Mouse (Mus musculus) thymus, adult 2 months (tissue): ENCODE results near the gene Tmem245. TPM values are rescaled to one million over a fixed set of nuclear protein-coding genes. Genes with fewer than 3 reads are reported as not detected.

ENCODE experiments used
- DNase-seq: peaks from one replicate; pipeline ENCODE4 v3.0.0; 2021
- H3K27ac ChIP-seq: fragments of 200-500 bp; 2 replicates; pipeline ENCODE4 v1.5.1; 2012; ENCODE audit warnings: low read length, control low read depth; ENCODE audit not compliant: control insufficient read depth, insufficient read depth
- H3K27me3 ChIP-seq: fragments of 200-500 bp; 2 replicates; pipeline ENCODE4 v1.6.1; 2012; ENCODE audit warnings: mild to moderate bottlenecking, low read length, moderate library complexity, mixed read lengths; ENCODE audit not compliant: control insufficient read depth, insufficient read depth
- H3K36me3 ChIP-seq: fragments of 200-500 bp; 2 replicates; pipeline ENCODE4 v1.6.1; 2012; ENCODE audit warnings: mild to moderate bottlenecking, low read length, moderate library complexity; ENCODE audit not compliant: control insufficient read depth, insufficient read depth
- H3K4me1 ChIP-seq: fragments of 200-500 bp; replicated peaks from 2 replicates; pipeline ENCODE4 v1.6.1; 2012; ENCODE audit warnings: low read length; ENCODE audit not compliant: control insufficient read depth, insufficient read depth
- H3K4me3 ChIP-seq: fragments of 200-500 bp; 2 replicates; pipeline ENCODE4 v1.5.1; 2012; ENCODE audit warnings: mild to moderate bottlenecking, low read length, control low read depth, moderate library complexity; ENCODE audit not compliant: control insufficient read depth, insufficient read depth
- CTCF ChIP-seq: fragments of 200-500 bp; IDR thresholded peaks from 2 replicates; pipeline ENCODE4 v1.5.1; 2012; ENCODE audit warnings: mild to moderate bottlenecking, control low read depth, low read length, moderate library complexity, borderline replicate concordance; ENCODE audit not compliant: control insufficient read depth, poor library complexity, insufficient read depth; ENCODE audit errors: extremely low read depth
- POLR2A ChIP-seq: fragments of 200-500 bp; IDR thresholded peaks from 2 replicates; pipeline ENCODE4 v1.6.1; 2012; ENCODE audit warnings: mild to moderate bottlenecking, low read length, control low read depth, moderate library complexity; ENCODE audit not compliant: control insufficient read depth, poor library complexity, insufficient read depth; ENCODE audit errors: extremely low read depth
- WGBS: fragments of 180-500 bp; shearing (Covaris S2); methylation state at CpG from one replicate; pipeline ENCODE4 v1.1.7; 2018; 5-methylcytosine and 5-hydroxymethylcytosine counted together
- polyA plus RNA-seq: library from polyadenylated mRNA; depleted of rRNA; stranded (reverse); fragments of >200 nt; gene quantifications from 2 replicates; pipeline ENCODE4 v1.2.3, GENCODE M21; 2012

Gene Tmem245
- polyA plus RNA-seq, 1 experiment, result 27.2 TPM

- Histone ChIP-seq H3K27me3 (no peaks in the 10 kb centered on the region), H3K4me1 (peaks cover 24% of the 10 kb centered on the region), H3K27ac (no peak overlapping the region; the same call in 1 of the 2 replicates), H3K36me3 (no peaks in the 10 kb centered on the region), H3K4me3 (no peak overlapping the region)
- no CpG with 5 or more reads among the region's 1 CpGs for WGBS
- DNase-seq, result no peak
- TF ChIP-seq CTCF (no peak), POLR2A (no peak)
Measured at GRCm38 (mm10) chr4:56935327-56935726, 11.9 kb downstream of the Tmem245 start.

- H3K36me3 ChIP-seq, result no peaks in the 10 kb centered on the region
- WGBS, result 94% methylated on average over 4 of the region's 4 CpGs
- H3K4me3 ChIP-seq, result no peak overlapping the region
- DNase-seq, result no peak
- no peak overlapping the region for H3K27ac ChIP-seq
- peaks cover 24% of the 10 kb centered on the region for H3K4me1 ChIP-seq
- H3K27me3 ChIP-seq, result no peaks in the 10 kb centered on the region
- TF ChIP-seq POLR2A (no peak), CTCF (no peak)
Measured at GRCm38 (mm10) chr4:56933154-56933553, 14.1 kb downstream of the Tmem245 start.

- 69% methylated on average over 7 of the region's 7 CpGs for WGBS
- Histone ChIP-seq H3K36me3 (no peaks in the 10 kb centered on the region), H3K4me3 (no peak overlapping the region), H3K27ac (no peak overlapping the region), H3K27me3 (no peaks in the 10 kb centered on the region), H3K4me1 (peaks cover 21% of the 10 kb centered on the region)
- no peak for DNase-seq
- TF ChIP-seq POLR2A, result no peak
- TF ChIP-seq CTCF, result no peak
Measured at GRCm38 (mm10) chr4:56932096-56932495, 15.1 kb downstream of the Tmem245 start.

- no peak overlapping the region for H3K4me3 ChIP-seq
- no peak for DNase-seq
- H3K36me3 ChIP-seq, result peaks cover 6% of the 10 kb centered on the region
- H3K27me3 ChIP-seq, result no peaks in the 10 kb centered on the region
- no peak overlapping the region for H3K27ac ChIP-seq
- peaks cover 13% of the 10 kb centered on the region for H3K4me1 ChIP-seq
- WGBS, result 96% methylated on average over 4 of the region's 4 CpGs
- TF ChIP-seq CTCF, result no peak
- TF ChIP-seq POLR2A, result no peak
Measured at GRCm38 (mm10) chr4:56930312-56930711, 16.9 kb downstream of the Tmem245 start.

GRCm38 (mm10) chr4:56926971-56927370, 20.3 kb downstream of the Tmem245 start:
- Histone ChIP-seq H3K36me3 (peaks cover 31% of the 10 kb centered on the region), H3K4me3 (no peak overlapping the region), H3K27me3 (no peaks in the 10 kb centered on the region), H3K27ac (no peak overlapping the region), H3K4me1 (peaks cover 5% of the 10 kb centered on the region)
- 96% methylated on average over 4 of the region's 4 CpGs for WGBS
- no peak for DNase-seq
- TF ChIP-seq POLR2A, result no peak
- no peak for TF ChIP-seq CTCF

GRCm38 (mm10) chr4:56922229-56922628, 25.0 kb downstream of the Tmem245 start:
- TF ChIP-seq POLR2A, result no peak
- WGBS, result 96% methylated on average over 11 of the region's 11 CpGs
- Histone ChIP-seq H3K27me3 (no peaks in the 10 kb centered on the region), H3K36me3 (peaks cover 37% of the 10 kb centered on the region), H3K27ac (no peak overlapping the region), H3K4me3 (no peak overlapping the region), H3K4me1 (no peaks in the 10 kb centered on the region)
- no peak for DNase-seq

GRCm38 (mm10) chr4:56915732-56916325, 31.4 kb downstream of the Tmem245 start:
- peak overlapping the region; percentile 100 for H3K27ac ChIP-seq
- H3K27me3 ChIP-seq, result no peaks in the 10 kb centered on the region
- DNase-seq, result peak; percentile 51

GRCm38 (mm10) chr4:56914761-56915160, 32.5 kb downstream of the Tmem245 start:
- Histone ChIP-seq H3K27me3 (no peaks in the 10 kb centered on the region), H3K36me3 (peaks cover 9% of the 10 kb centered on the region), H3K4me3 (no peak overlapping the region), H3K4me1 (peaks cover 13% of the 10 kb centered on the region), H3K27ac (peak overlapping the region; percentile 100)
- TF ChIP-seq POLR2A (no peak), CTCF (no peak)
- WGBS, result 96% methylated on average over 1 of the region's 1 CpGs
- DNase-seq, result no peak

More at GRCm38 (mm10) chr4:56915732-56916325, 31.4 kb downstream of the Tmem245 start:
- TF ChIP-seq POLR2A, result peak; percentile 80
- TF ChIP-seq CTCF, result no peak
- Histone ChIP-seq H3K36me3 (0 out of 2 replicates have a peak, but pooled peaks cover 4% of the 10 kb centered on the region), H3K4me1 (peaks cover 13% of the 10 kb centered on the region), H3K4me3 (peak overlapping the region; percentile 72)
- 10% methylated on average over 15 of the region's 15 CpGs for WGBS
